Mouse (Mus musculus) lung, adult 18-20 months (tissue): ENCODE measurements around the gene Mns1.
"Not testable (repeated sequence)": the region's sequence is repeated elsewhere in the genome, so short reads cannot be mapped to it uniquely, and the experiment has no call there.

Experiments used
- DNase-seq, 2 experiments: peaks; one replicate each; pipeline ENCODE4 v3.0.0; 2022; ENCODE audit warnings: mixed read lengths in 2 of 2

Mns1 gene

GRCm38 (mm10) chr9:72427861-72428260 lies 9.9 kb upstream of the Mns1 start:
- no peak for DNase-seq

GRCm38 (mm10) chr9:72434876-72435275 lies 2.9 kb upstream of the Mns1 start:
- DNase-seq = no peak

- no peak for DNase-seq
Observed at GRCm38 (mm10) chr9:72438749-72439148, 938 bp downstream of the Mns1 start.

DNA sequence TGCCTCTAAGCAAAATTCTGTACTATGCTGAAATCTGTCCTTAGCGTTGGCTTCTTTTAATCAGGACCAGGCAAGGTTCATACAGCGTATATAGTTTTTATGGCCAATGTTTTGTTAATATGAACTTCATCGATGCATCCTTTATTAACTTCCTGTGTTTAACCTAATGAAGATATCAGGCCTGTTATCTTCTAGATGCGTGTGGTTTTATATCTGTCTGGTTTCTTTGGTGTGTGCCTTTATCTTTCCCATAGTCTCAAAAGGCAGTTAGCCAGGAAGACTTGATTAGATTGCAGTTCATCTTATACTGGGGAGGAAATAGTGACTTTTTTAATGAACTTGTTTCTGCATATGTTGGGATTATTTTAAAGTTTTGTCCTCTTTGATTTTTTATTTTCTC lies 2.5 kb downstream of the Mns1 start:
- no peak for DNase-seq

DNA sequence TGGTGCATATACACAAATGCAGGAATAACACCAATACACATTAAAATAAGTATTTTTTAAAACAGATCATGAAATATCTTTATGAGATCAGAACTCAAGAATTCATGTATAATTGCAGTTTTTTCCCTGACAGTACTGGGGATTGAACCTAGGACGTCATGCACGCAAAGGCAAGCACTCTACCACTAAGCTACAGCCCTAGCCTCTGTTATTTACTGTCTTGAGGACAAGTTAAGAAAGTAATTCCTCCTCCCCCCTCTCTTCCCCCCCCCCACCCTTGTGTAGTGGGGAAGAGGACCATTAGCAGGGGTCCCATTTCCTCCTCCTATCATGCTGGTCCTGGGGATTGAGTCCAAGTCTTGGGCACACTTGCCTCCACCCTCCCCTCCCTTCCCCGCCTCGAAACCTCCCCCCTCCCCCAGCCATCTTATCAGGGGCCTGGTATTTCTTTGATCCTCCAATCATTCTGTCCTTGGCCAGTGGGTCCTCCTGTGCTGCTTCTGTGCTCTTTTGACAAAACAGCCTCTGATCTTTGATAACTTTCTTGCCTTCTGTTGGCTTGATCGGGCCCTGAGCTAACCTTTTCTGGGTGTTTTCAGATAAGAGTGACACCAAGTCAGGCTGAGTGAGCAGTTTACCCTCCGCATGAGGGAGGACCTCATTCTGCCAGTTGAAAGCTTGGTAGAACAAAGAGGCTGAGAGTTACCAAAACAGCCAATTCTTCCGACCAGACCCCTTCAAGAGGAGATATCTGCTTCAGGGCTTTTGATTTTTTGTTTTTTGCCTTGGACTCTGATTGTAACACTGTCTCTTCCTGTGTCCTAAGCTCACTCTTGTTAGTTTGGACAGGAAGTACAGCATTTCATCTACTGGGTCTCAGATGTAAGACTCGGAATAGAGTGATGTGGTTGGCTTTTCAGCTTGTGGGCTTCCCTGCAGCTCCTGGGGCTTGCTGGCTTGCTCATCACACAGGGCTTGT lies 3.4 kb downstream of the Mns1 start:
- no peak for DNase-seq

DNA sequence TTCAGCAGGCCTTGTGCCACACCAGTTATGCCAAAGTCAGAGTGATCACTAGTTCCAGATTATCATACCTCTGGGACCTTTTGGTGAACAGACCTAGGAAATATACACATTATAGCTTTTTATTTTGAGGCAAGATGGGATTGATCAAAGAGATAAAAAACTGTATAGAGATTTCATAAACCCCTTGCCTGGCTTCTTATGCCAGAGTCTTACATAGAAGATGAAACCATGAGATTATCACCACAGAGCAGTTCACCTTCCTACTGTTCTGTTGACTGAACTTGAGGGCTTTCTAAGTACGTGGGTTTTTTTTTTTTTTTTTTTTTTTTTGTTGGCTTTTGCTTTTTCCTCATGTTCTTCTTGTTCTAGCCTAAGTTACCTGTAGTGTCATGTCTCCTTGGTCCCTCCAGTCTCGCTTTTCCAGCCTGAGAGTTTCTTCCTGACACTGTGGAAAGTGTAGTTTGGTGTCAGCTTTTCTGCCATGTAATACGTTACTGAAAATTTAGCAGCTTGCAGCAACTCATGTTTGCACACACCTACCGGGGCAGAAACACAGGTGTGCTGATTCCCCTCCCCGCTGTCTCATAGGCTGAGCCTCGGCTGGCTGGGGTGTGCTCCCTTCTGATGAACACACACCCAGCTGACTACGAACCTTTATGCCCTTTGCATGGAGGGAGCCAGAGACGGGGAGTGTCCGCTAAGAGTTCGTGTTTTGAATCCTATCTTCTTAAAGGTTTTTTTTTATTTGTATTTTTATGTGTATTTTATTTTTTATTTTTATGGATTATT lies 4.3 kb downstream of the Mns1 start:
- no peak for DNase-seq

- peak; percentile 49 to 65 for DNase-seq
Observed at GRCm38 (mm10) chr9:72448026-72448425, 10.2 kb downstream of the Mns1 start.

DNA sequence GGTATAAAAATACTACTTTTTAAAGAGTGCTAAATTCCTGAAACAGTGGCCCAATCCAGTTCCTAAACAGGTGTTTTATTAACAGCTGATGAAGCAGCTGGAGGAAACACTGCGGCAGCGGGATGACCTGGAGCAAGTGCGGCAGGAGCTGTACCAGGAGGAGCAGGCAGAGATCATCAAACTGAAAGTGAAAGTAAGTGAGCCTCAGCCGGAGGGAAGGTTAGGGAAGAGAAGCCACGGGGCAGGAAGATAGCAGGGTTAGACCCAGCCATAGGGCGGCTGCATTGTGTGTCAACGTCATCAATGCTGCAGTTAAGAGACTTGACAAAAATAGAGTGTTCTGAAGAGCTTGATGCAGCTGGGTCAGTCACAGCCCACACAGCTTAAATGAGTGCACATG lies 11.6 kb downstream of the Mns1 start:
- peak; percentile 42 to 43 for DNase-seq

GRCm38 (mm10) chr9:72449841-72450240 lies 12.0 kb downstream of the Mns1 start:
- DNase-seq = no peak

- DNase-seq = no peak
Observed at GRCm38 (mm10) chr9:72450363-72450762, 12.6 kb downstream of the Mns1 start.

DNA sequence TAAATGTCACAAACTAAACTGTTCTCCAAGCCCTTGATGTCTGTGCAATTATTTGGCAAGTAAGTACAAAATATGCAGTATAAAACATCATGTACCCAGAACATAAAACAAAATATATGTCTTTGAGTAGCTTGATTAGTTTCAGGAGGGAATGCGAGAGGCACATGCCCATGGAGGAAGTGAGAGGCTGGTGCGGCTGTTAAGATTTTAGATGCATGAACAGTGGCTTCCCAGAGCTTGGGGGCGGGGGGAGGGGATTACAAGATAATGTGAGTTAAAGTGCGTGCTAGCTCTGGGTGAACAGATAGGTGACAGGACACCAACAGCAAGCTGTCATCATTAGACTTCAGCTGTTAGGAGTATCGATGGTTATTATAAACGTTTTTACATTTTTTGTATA lies 13.3 kb downstream of the Mns1 start:
- DNase-seq = no peak

DNA sequence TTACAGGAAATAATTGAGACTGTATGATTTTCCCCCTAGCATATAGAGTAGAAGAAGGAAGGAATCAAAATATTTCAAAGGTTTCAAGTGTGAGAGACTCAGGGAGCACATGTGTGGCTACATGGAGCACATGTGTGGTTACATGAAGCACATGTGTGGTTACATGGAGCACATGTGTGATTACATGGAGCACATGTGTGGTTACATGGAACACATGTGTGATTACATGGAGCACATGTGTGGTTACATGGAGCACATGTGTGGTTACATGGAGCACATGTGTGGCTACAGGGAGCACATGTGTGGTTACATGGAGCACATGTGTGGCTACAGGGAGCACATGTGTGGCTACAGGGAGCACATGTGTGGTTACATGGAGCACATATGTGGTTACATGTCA lies 16.5 kb downstream of the Mns1 start:
- not testable (repeated sequence) for DNase-seq

- DNase-seq = no peak
Observed at GRCm38 (mm10) chr9:72456374-72456773, 18.6 kb downstream of the Mns1 start.

- peak; percentile 54 to 58 for DNase-seq
Observed at GRCm38 (mm10) chr9:72458233-72458632, 20.4 kb downstream of the Mns1 start.

- DNase-seq = no peak
Observed at GRCm38 (mm10) chr9:72459703-72460102, 21.9 kb downstream of the Mns1 start.

GRCm38 (mm10) chr9:72460767-72461166 lies 23.0 kb downstream of the Mns1 start:
- DNase-seq = no peak

- DNase-seq = no peak
Observed at GRCm38 (mm10) chr9:72462427-72462826, 24.6 kb downstream of the Mns1 start.

DNA sequence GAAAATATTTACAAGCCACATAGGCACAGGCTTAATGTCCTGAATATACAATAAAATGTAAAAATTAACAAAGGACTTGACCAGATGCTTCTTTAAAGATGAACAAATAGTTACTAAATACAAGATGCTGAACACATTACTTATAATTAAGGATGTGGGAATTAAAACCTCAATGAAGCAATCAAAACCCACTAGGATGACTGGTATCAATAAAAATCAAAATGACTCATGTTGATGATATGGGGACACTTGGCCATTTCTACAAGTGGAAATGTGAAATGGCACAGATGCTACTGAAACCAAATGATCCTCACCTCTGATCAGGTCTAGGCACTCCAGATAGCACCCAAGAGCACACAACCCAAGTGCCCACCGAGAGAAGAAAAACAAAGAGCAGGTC lies 27.0 kb downstream of the Mns1 start:
- no peak for DNase-seq

DNA sequence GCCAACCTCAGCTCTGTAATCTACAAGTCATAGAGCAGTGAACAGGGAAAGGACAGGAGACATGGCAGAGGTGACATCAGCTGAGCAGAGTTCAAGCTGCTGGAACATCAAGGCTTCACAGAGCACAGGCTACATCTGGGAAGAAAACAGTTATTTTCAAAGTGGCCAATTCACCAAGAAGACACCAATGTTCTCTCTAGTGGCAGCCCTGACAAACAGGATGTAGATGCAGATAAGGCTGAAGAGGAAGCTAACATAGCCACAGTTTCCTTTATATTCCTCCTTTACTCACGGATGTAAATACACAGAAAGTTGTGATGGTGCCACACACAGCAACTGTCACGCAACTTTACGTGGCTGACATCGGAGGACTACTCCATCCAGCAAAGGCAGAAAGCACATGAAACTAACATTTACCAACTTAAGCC lies 28.0 kb downstream of the Mns1 start:
- no peak for DNase-seq

- DNase-seq = peak; percentile 28 to 30
Observed at GRCm38 (mm10) chr9:72467551-72468407, 30.0 kb downstream of the Mns1 start.

GRCm38 (mm10) chr9:72468616-72469015 lies 30.8 kb downstream of the Mns1 start:
- DNase-seq = no peak

- DNase-seq = no peak
Observed at GRCm38 (mm10) chr9:72469851-72470250, 32.0 kb downstream of the Mns1 start.

GRCm38 (mm10) chr9:72475511-72475910 lies 37.7 kb downstream of the Mns1 start:
- no peak for DNase-seq
